Mouse (Mus musculus): Measurements from ENCODE around the gene Peli1.
A peak's percentile ranks its signal among the peaks of the same experiment; 100 is the strongest.

Gene Peli1

DNA sequence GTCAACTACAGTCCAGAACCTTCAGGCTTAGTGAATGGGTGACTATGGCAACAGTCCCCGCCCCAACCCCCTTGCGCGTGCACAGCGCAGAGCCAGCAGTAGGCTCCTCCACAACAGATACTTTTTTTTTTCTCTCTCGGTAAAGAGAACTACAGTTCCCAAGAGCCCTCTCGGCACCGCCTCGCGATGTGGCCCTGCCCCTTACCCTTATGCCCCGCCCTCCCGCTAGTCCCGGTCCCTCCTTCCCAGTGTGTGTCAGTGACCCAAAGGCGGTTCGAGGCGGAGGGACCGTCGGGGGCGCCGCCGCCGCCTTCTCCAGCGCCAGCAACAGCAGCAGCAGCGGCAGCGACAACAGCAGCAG, at the start of gene Peli1:
Peli1 (plus strand) TSS at position 225 of the 361 bp plus-strand sequence.
- DNase-seq, result peak; percentile 96

DNA sequence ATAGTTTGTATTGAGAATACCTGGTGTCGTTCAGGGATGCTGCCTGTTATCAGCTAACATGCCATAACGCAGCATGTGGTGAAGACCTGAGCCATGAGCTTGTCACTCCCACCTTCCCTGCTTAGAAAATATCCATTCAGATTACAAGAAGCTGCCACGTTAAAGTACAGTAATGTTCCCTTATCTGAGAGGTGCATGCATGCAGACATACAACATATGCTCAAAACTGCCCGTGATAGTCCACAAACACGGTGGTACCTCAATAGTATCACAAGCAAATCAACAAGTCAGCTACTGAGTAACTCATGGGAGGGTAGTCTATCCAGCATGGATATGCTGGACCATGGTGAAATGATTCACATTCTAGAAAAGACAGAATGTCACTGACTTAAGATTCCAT, 48.5 kb upstream of the Peli1 start:
- DNase-seq, result no peak

DNA sequence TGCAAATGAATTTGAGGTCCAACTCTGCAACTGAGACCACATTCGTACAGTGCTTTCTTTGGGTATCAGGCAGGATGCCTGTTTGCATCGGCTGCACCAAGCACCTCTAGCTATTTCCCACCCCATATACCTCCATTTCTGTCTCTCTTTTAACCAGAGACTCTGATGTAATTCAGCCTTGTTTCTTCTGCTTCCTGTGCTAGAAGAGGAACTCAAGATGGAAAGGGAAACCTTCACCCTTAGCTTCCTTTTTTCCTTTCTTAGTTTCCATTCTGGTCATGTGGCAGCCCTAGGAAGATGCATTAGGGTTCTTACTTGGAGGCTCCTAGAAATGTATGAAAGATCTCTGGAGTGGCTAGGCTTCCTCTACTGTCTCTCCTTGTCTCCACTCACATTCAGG, 44.9 kb upstream of the Peli1 start:
- DNase-seq, result no peak

DNA sequence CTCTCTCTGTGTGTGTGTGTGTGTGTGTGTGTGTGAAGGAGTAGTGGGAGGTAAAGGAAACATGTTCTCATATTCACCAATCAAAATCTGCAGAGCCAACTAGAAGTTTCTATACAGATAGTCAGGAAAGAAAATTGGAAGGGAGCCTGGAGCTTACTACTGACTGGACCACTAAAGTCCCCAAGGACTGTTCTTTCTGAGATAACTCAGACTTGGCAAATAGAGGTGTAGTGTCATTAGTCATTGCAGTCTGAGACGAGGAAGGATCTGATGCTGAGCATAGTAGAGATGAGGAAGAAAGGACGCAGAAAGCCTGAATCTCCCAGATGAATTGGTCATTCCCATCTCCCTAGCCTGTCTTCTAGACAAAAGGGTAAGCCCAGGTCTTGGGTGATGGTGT, 43.2 kb upstream of the Peli1 start:
- no peak for DNase-seq

DNA sequence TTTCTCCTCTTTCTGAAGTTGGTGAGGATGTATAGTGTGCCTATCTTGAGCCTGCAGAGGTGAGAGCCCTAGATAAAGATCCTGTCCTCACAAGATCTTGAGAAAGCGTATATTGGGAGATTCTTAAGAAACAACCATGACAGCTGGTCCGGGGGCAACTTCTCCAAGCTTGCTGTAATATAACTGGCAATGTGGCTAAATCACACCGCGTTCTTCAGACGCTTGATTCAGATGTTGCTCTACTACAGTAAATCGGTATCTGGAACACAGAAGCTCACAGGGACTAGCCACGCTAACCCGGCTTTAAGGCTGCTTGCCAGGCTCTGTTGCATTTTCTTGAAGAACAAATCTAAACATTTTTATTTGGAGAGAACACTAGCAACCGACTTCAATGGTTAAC, 39.4 kb upstream of the Peli1 start:
- no peak for DNase-seq

DNA sequence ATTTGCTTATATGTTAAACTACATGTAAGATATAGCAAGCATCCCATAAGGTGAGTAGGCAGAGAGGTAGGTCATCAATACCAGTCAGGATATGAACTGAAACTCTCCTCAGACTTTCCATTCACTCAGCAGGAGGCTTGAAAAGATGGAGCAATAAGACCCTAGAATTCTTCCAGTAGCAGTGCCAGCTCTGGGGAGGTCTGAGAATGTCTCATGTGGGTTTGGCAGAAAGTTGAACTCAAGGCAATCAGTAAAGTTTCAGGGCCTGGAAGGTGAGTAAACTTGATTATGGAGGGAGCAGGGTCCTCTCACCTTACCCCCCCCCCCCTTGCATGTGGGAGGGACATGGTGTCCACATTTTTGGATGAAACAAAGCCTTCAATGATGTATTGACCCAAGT, 36.5 kb upstream of the Peli1 start:
- DNase-seq, result no peak

DNA sequence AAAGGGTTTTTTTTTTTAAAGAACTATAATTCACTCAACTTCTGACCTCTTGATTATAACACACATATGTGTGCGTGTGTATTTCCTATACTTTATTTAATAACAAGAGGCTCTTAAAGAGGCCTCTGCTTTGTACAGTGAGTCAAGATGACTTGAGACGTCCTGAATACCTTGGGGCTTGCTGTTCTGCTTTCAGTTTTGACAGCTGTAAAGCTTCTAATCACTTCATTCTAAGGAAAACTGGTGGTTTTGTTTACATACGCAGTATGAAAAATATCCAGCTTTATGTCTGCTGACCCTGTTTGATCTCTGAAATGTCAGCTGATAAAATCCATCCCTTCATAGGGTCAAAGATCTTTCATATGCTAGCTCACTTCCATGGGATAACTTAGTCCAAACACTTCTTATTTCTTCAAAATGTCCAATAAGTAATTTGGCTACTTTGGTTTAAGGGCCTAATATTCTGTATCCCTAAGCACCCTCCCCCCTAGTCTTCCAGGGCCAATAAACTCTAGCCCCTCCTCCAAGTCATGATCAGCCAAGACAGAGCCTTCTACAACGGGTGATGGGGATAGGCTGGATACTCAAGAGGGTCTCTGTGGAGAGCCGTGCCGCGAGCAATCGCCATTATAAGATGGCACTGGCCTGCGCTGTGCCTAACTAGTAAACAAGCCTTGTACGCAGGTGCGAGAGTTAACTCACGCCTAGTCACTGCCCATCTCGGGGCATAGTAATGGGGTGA, 34.8 kb upstream of the Peli1 start:
- no peak for DNase-seq

DNA sequence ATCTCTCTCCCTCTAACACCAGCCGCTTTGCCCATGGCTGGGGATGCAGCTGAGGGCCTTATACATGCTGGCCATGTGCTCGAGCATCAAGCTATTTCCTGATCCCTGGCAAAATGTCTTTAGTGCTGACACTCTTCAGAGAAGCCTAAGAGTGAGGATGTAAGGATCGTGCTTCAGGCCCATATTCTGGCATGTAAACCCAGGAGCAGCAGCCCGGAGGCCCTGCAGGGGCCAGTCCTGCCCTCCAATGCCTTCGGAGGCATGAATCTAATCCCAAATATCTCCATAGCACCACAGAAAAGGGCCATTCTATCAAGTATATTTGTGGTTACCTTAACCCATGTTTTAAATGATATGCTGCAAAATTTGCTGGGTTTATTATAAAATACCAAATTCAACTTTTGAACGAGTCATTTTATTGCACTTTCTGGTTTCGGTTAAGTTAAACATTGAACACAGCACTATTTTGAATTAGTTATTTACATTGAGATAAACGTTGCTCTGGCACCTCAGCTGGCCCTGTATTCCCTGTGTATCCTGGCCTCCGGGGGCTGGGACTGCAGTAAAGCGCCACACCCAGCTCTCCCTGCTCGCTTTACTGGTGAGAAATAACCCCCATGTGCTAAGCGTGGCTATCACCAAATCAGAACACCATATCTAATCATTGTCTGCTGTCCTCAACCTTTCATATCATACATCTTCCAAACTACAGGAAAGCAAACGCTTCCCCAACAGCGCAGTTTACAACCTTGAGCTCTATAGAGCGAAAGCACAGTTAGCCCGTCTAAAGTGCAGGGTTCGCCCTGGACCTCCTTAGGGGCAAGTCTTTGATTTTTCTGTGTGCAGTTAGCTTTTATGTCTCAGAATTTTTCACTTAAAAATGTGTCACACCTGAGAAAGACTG, 33.3 kb upstream of the Peli1 start:
- DNase-seq, result no peak

DNA sequence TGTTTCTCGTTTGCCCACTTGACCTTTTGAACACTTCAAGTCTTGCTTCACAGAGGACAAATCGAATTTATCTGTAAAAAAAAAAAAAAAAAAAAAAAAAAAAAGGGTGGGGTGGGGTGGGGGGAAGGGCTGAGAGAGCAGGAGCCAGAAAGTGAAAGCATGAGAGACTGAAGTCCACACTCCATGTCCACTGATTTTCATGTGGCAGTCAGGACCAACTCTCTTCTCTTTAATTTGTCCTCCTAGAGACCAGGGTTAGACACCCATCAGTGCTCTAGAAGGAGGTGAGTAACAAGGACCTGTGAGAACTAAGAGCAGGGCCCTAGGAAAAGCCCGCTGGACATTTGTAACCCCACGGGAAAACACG, 32.7 kb upstream of the Peli1 start:
- DNase-seq, result no peak

DNA sequence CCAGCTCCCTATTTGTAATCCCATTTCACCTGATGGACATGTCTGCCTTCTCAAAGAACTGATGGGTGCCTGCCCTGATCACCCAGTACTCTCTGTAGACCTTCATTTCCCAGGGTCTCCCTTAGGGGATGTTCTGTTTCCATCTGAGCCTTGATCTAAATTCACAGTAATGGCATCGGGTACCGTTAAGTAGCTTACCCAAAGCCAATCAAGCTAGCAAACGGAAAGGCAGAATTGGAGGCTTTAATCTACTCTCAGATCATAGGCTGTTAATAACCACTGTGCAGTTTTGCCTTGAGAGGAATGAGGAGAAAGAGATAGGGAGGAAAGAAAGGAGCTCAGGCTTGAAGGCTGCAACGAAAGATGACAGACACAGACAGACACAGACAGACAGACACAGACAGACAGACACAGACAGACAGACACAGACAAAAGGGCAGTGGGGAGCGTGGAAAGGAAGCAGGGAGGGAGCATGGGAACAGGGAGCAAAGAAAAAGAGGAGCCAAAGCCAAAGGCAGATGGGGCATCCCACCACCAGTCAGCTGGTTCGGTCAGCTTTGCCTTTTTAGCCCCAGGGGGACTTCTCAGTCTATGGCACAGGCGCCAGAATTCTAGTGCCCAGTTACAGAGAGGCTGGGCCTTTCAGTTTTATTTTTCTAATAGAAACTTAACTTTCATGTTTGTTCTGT, 30.6 kb upstream of the Peli1 start:
- DNase-seq, result no peak

DNA sequence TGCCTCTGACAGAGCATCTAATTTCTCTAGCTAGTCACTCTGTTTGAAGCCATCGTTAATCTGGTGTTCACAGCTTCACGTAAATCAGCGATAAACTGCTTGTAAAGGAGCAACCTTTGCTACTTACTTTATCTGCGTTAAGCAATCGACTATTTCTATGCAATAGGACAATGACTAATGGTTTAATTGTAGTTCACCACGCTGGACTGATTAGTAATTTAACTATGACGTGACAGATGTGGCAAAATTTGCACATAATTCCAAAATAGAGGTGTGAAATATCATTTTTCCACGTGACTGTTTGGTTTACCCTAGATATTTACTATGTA, 30.1 kb upstream of the Peli1 start:
- no peak for DNase-seq

DNA sequence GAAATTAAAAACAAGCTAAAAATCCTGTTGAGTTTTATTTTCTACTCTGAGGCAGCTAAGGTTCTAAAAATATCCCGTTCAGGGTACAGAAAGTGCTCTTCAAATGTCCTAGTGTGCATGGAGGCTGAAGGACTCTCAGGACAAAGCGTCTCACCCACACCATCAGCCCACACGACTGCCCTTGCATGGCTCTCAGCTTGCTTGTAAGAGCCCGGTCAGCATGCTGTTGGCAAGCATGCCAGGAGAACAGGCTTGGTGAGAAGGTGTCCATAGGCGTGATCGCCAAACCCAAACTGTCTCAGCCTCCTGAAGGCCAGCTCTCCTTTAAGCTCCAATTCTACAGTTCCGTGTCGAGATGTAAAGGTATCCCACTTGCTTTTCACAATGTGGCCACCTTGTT, 29.7 kb upstream of the Peli1 start:
- DNase-seq, result peak; percentile 63

DNA sequence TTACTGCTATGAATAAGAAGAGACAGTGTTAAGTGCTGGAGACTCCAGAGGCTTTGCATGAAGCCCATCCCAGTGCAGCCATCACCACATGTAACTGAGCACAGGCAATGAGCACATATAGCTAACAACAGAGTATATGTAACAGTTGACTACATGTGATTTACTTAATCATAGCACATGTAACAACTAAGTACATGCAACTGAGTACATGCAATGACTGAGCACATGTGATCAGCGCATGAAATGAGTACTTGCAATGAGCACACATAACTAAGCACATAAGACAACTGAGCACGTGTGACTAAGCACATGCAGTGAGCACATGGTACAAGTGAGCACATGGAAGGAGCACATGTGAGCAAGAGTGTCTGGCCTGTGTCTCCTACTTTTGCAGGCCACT, 29.0 kb upstream of the Peli1 start:
- DNase-seq, result no peak

DNA sequence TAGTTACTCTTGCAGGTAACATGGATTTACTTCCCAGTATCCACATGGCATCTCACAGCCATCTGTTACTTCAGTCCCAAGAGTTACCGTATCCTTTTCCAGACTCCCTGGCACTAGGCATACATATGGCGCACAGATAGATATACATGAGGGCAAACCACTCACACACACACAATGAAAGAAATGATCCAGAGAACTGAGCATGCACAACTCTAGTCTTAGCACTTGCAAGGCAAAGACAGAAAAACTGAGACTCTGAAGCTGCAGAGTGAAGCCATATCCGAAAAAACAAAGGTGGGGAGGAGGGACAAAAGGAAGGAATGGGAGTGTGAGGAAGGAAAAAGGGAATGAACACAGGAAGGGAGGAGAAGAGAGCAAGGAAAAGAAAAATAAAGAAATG, 27.8 kb upstream of the Peli1 start:
- DNase-seq, result no peak

DNA sequence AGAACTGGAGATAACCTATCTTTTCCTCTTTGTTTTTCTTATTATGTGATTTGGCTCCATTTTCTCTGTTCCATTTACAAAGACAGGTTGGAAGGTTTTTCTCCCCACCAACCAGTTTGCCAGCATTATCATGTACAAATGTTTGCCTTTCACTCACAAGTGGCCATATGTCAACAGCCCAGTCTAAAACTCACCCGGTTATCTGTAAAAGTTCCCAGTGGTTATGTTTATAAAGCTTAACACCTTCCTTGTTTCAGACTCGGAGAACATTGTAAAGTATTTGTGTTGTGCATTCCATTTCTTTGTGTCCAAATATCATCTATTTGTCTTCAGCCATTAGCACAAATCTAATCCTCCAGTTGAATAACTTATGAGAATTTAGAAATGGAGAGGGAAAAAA, 11.7 kb upstream of the Peli1 start:
- DNase-seq, result no peak

DNA sequence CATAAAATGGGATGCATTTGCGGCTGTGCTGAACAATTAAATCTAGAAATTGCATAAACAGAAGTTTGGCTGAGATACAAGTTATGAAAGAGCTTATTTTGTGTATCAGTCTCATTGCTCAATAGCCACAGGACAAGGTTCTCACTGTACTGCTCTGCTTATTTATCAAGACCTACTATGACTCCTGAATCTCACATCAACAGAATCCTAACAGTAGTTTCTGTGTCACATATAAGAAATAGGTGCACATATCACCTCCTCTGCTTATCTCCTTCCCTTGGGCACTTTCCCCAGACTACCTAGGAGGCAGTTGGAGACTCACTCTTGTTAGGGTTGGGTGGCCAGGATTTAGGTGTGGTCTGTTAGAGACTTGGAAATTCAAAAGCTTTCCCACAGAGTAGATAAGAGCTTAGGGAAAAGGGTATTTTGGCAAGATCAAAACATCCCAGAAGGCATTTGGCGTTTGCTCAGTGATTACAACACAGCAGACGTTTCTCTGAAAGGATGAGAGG, 11.2 kb upstream of the Peli1 start:
- peak; percentile 38 for DNase-seq

DNA sequence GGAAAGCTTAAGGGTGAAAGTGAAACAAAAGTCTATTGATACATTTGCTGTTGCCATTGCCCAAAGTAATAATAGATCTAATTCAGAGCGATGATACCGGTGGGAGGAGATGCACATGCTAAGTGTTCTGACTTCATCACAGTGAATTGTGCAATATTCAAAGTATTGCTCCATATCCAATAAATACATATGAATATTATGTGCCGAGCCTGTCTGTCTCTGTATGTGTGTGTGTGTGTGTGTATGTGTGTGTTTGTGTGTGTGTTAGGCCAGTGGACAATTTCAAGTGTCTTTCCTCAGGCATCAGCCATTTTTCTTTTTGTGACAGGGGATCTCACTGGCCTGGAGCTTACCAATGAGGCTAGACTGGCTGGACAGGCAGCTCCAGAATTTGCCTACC, 9.9 kb upstream of the Peli1 start:
- no peak for DNase-seq

DNA sequence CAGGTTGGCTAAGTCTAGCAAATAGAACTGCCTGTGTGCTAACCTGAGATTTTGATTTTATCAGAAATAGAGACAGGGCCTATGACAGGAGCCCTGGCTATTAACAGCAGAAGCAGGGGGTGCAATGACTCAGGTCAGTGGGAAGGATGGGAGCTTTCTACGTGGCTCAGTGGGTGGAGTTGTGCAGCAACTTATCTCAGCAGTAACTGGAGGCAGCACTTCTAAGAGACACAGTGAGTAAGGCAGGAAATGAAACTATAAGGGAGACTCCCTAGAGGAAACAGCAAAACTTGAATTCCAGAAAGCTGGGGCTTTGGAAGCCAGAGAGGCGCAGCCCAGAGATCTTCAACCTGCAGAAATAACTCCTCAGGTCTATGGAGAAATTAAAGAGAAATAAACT, 8.4 kb upstream of the Peli1 start:
- DNase-seq, result no peak

DNA sequence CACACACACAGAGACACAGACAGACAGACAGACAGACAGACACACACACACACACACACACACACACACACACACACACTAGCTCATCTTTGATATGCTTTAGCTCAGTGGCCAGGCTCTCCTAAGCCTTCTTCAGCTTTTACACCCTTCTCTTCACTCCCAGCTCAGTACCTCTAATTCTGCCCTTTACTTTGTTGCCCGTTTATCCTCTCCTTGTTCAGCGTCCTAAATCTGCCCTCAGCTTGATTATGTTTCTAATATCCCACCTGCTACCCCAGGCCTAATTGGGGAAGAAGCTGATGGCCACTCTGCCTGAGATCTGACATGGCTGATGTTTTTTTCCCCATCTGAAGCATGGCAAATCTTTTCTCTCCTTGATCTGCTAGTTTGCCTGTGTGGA, 2.7 kb upstream of the Peli1 start:
- no peak for DNase-seq

DNA sequence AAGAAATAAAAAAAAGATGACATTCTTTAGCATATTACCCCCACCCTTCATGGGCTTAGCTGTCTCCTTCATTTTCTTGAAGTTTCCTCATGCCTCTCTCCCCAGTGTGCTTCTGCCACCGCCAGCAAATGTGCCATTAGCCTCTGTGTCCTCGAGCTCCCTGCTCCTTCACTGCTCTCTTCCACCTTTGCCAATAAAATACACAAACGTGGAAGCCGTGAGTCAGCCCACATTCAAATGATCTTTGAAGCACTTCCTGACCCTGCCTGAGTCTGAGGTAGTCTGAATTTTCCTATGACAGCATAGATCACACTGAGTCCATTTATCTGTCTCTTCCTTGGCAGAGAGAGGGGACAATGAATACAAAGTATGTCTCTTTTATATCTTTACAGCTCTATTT, 1.5 kb upstream of the Peli1 start:
- DNase-seq, result no peak

DNA sequence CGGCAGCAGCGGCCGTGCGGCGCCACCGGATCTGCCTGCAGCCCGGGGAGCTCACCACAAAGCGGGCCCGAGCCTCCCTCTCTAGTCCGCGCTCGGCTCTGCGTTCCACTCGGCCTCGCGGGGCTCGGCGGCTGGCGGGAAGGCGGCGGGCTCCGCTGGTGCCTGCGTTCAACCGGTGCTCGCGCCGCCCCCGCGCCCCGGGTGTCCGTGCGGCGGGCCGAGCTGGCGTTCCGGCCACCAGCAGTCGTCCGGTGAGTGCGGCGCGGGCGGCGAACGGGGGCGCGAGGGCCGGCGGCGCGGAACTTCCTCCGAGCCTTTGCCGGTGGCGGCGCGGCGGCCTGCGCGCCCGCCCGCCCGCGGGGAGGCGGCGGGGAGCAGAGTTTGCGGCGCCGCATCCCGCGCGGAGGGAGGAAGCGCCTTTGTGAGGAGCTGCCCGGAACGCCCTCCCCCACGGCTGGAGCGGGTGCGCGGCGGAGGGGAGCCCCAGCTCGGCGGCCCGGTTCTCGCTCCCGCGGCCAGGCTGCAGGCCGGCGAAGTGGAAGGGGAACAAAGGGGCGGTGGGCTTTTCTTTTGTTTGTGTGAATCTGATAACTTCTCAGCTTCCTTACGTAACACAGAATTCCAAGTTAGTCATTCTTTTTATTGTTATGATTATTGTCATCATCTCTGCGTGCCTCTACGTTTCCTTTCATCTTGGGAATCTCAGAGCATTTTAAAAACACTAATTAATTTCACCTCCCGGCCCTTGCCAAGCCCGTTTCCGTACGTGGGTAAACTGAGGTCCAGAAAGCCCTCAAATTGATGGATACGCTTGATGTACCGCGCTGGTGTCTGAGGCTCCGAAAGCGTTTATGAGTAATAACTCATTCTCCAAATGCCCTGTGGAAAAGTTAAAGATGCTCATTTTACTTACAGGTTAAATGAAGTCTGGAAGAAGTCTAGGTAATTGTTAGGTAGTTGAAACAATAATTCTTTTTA, 626 bp downstream of the Peli1 start:
- peak; percentile 71 for DNase-seq

DNA sequence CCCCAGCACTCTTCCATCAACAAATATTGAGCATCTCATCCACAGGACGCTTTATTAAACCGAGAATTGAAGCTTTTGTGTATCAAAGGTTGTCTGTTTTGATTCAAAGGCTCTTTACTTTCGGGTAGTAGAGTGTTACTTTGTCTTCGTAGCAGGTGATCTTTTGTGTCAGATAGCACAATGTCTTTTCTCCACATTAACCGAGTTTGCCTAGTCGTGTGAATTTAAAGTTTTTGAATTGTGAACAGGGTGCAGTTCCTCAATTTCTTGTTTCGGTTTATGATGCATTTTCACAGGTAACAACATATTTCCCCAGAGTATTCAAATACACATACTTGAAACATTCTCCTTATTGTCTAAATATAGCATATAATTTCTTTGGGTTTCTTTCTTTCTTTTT, 1.5 kb downstream of the Peli1 start:
- no peak for DNase-seq

Data from lung, postnatal 14 days (tissue).